Mouse (Mus musculus): ENCODE measurements around the gene Srsf12.

Srsf12 gene

DNA sequence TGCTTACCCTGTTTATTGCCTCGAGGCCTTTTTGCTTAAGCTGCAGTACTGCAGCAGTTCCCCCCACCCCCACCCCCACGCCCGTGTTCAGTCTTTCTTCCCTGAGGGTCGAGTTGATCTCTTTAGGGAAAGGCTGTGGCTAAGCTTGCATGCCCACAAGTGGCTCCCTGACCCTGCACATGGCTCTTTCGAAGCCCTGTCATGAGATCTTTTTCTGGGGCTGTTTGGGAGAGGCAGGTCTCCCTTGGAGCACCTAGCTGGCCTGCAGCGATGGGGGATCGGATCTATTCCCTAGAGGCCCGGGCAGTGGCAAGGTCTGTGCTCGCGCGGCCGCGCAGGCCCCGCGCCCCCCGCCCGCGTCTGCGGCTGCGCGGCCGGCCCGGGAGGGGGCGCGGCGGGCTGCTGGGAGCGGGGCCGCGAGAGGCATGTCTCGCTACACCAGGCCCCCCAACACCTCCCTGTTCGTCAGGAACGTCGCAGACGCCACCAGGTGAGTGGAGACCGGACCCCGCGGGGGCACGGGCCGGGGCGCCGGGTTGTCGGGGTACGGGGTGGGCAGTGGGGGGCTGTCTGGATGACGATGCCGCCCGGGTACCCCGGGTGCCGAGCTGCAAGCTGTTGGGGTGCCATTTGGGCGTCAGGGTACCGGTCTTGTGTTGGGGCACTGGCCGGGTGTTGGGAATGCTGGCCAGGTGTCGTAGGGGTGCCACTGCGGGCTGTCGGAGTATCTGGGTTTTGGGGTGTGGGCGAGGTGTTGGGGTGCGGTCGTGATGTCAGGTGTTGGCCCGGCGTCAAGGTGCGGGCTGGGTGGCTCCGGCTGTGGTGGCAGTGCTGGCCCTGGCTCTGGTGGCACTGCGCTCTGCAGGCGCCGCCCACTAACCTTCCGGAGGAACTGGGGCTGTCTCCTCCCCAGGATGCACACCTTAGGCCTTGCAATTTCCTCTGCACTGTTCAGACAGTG, at the start of gene Srsf12:
Gene Srsf12 (plus strand): TSS at position 111 of the 961 bp plus-strand sequence.
- DNase-seq (ENCODE audit: low spot score), result peak; percentile 64

- DNase-seq (ENCODE audit: low spot score), result no peak
Measured at GRCm38 (mm10) chr4:33183477-33183876, 25.3 kb upstream of the Srsf12 start.

DNA sequence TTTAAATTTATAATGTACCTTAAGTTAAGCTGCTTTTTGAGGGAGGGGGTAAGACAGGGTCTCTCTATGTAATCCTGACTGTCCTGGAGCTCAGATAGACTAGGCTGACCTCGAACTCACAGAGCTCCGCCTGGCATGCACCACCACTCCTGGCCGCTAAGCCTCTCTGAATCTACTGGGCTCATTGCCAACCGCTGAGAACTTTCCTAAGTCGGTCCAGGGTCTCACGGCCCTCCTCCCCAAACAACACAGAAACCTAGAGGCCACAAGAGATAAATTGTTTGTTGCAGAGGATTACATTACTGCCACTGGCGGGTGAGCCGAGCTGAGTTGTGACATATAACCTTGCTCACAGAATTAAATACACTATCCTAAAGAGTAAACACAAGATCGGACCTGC, 20.6 kb upstream of the Srsf12 start:
- DNase-seq (ENCODE audit: low spot score), result peak; percentile 59

- DNase-seq (ENCODE audit: low spot score), result peak; percentile 82
Measured at GRCm38 (mm10) chr4:33188781-33189734, 19.7 kb upstream of the Srsf12 start.

DNA sequence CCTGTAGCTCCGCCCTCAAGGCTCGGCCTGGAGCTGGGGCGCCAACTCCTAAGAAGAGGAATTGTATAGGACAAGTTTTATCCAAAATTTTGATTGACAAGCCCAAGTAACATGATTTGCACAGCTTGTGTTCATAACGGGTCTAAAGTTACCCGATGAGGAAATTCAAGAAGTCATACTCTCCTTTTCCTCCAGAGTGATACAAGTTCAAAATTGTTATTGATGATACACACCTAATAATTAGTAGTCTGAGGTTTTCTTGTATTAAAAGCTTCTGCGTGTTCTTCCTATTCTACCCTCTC, 19.1 kb upstream of the Srsf12 start, which contains the start of gene Pm20d2:
Gene Pm20d2 (minus strand): TSS at position 3 of the 302 bp plus-strand sequence.
- DNase-seq (ENCODE audit: low spot score), result no peak

DNA sequence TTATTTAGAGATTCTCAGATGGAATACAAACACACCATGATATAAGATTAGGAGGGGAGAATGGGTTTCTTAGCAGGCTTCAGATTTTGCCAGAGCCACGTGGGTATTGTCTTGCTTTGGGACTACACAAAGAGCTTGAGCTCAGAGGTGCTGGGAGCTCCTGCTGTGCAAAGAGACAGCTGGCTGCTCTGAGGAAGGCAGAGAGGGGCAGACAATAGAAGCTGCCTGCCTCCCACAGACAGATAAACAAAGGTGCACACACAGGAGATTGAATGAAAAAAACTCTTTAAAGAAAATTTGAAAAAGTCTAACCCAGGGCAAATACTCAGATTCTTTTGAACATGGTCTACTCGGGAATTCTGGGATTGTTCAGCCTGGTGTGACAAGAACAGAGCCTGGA, 10.7 kb upstream of the Srsf12 start:
- DNase-seq (ENCODE audit: low spot score), result no peak

DNA sequence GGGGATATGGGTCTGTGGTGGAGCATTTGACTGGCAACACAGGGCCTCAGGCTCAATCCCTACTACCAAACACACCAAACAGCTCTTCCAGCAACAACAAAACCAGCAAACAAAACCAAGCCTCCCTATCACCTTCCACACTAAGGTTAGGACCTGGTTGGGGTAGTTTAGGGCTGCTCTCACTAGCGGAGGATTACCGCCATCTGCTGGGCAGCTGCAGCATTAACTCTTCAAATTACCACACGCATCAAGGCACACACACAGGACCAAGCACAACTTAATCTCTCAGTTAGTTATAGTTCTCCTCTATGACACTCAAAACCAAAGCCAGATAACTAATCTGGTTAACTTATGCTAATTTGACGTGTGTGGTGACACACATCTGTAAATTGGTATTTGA, 4.1 kb upstream of the Srsf12 start:
- DNase-seq (ENCODE audit: low spot score), result peak; percentile 86

GRCm38 (mm10) chr4:33207551-33207950, 1.2 kb upstream of the Srsf12 start:
- no peak for DNase-seq (ENCODE audit: low spot score)

DNA sequence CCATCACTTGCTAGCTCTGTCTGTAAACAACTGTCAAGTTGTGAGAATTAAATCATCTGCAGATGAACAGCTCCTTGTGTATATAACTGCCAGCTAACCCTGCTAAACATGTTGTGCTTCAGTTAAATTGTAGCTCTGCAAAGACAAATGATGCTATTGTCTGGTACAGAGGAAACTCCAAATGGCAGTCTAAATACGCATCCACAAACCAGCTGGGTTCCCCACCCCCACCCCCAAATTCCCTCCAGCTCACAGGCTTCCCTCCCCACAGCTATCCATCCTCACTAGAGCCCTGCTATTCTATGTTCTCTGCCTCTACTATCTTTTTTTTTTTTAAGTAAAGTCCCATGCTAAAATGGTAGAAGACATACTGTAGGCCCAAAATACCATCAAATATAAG, 13.1 kb downstream of the Srsf12 start:
- no peak for DNase-seq (ENCODE audit: low spot score)

DNA sequence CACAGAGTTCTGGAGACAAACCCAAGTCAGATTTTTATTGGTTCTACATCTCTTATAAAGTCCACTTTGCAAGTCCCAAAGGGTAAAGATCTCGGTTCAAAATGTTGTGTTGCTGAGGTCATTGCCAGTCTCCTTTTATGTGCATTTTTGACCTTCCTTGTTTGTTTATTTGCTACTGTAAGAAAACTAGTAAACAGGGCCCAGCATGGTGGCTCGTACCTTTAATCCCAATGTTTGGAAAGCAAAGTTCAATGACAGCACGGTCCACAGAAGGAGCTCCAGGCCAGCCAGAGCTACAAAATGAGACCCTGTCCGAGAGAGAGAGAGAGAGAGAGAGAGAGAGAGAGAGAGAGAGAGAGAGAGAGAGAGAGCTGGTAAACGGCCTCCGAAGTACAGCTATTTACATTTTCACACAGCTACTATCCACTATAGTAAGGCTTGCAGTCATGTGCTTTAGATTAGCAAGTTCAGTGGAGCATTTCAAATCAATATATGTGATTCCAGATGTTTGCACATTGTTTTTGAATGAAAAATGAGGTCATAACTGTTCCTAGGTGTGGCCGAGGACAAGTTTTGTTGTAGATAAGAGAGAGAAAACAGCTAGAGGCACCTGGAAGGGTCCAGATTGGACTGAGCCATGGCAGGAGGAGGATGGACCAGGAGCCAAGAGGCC, 15.3 kb downstream of the Srsf12 start:
- DNase-seq (ENCODE audit: low spot score), result no peak

GRCm38 (mm10) chr4:33227164-33227563, 18.4 kb downstream of the Srsf12 start:
- DNase-seq (ENCODE audit: low spot score), result no peak

DNA sequence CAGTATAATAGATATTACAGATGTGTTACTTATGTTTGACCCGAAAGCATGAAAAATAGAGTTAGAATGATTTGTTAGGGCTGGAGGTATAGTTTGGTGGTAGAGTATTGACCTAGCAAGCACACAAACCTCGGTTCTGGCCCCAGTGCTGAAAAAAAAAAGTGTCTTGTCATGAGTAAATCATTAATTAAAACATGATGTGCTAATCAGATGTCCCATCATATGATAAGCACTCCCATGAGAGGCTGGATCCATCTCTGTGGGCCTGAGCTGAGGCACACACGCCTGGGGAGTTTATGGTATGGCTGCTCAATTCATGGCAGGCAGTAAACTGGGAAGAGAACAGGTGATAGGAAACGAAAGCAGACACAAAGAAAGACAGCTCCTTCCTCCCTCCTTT, 20.8 kb downstream of the Srsf12 start:
- no peak for DNase-seq (ENCODE audit: low spot score)

GRCm38 (mm10) chr4:33230881-33231280, 22.1 kb downstream of the Srsf12 start:
- no peak for DNase-seq (ENCODE audit: low spot score)

DNA sequence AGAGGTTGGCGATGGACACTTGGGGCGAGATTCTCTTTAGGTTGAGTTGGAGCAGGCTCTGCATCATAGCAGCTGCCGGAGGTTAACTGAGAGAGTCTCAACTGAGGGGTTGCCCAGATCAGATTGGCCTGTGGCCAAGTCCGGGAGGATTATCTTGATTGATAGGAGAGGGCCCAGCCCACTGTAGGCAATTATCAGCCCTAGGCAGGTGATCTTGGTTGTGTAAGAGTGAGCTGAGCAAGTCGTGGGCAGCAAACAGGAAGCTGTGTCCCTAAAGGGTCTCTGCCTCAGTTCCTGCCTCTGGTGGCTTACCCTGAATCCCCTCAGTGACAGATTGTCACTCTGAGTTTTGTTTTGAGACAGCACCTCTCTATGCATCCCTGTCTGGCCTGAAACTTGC, 33.7 kb downstream of the Srsf12 start:
- peak; percentile 26 for DNase-seq (ENCODE audit: low spot score)

GRCm38 (mm10) chr4:33243016-33243758, 34.4 kb downstream of the Srsf12 start:
- no peak for DNase-seq (ENCODE audit: low spot score)

- no peak for DNase-seq (ENCODE audit: low spot score)
Measured at GRCm38 (mm10) chr4:33243921-33244320, 35.1 kb downstream of the Srsf12 start.

GRCm38 (mm10) chr4:33245853-33246395, 37.1 kb downstream of the Srsf12 start:
- no peak for DNase-seq (ENCODE audit: low spot score)

- DNase-seq (ENCODE audit: low spot score), result peak; percentile 98
Measured at GRCm38 (mm10) chr4:33247479-33248053, 38.8 kb downstream of the Srsf12 start.

GRCm38 (mm10) chr4:33248062-33248889, 39.5 kb downstream of the Srsf12 start:
- DNase-seq (ENCODE audit: low spot score), result peak; percentile 97

DNA sequence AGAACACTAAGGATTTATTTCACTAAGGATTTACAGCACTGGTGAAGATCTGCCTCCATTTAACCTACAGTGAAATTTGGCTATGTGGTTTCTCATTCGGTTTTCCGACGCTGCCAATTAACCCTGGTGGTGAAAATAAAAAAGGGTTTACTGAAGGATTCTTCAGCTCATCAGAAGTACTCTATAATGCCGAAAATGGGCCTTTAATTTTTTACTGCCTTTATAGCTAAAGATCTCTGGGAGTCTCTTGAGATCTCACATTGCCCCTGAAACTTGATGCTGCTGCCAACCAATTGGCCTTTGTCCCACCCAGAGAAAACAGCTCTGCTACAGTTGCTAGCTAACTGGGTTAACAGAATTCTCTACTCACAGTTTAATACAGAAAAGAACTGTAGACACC, 40.1 kb downstream of the Srsf12 start:
- no peak for DNase-seq (ENCODE audit: low spot score)
